Mouse (Mus musculus) testis, adult 2 months (tissue): ENCODE results near the gene 9930111J21Rik2.
"Not testable (repeated sequence)": the region's sequence is repeated elsewhere in the genome, so short reads cannot be mapped to it uniquely, and the experiment has no call there.

ENCODE experiments used
- CTCF ChIP-seq: fragments of 200-500 bp; IDR thresholded peaks from 2 replicates; pipeline ENCODE4 v1.5.1; 2012; ENCODE audit warnings: low read depth, mild to moderate bottlenecking, inconsistent platforms, low read length, moderate library complexity; ENCODE audit not compliant: control insufficient read depth, insufficient read depth, insufficient replicate concordance
- POLR2A ChIP-seq: fragments of 200-500 bp; IDR thresholded peaks from 2 replicates; pipeline ENCODE4 v1.6.1; 2012; ENCODE audit warnings: low read depth, mild to moderate bottlenecking, inconsistent platforms, low read length, moderate library complexity; ENCODE audit not compliant: control insufficient read depth

GRCm38 (mm10) chr11:49012074-49012473 lies 39.0 kb downstream of the 9930111J21Rik2 start:
- not testable (repeated sequence) for TF ChIP-seq POLR2A, CTCF
